Mouse (Mus musculus): ENCODE measurements around the gene Tnrc18. TPM values are rescaled to one million over a fixed set of nuclear protein-coding genes. Genes with fewer than 3 reads are reported as not detected.

Tnrc18 gene
- polyA plus RNA-seq, 1 experiment, result 57.5 TPM

DNA sequence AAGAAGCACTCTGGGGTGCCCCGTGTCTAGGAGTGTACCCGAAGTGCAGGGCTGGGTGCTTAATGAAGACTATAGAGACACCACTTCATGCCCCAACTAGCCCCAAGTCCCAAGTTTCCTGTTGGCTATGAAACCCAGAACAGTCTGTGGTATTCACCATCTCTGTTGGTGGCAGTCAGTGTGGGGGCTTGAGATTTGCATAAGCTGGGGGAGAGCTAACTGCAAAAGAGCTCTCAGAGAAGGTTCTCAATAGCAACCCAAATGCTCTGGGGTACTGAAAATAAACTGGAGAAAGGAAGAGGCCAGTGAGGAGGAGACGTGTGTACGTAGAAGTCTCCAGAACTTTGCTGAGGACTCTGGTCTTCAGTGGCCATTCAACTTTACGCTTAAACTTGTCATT lies 134.9 kb downstream of the Tnrc18 start:
- WGBS, result 84% methylated on average over 5 of the region's 5 CpGs
- no peaks in the 10 kb centered on the region; the same call in 1 of the 2 replicates for H3K4me1 ChIP-seq (ENCODE audit: control insufficient read depth, insufficient read depth, low read length)
- H3K27ac ChIP-seq (ENCODE audit: control insufficient read depth, insufficient read depth, low read depth, low read length, poor library complexity), result no peak overlapping the region
- H3K4me3 ChIP-seq (replicated peaks; ENCODE audit: control insufficient read depth, low read depth, low read length), result no peak overlapping the region
- TF ChIP-seq POLR2A (IDR thresholded peaks at IDR 0.05; ENCODE audit: borderline replicate concordance, control insufficient read depth, low read depth, low read length) (no peak), CTCF (IDR thresholded peaks at IDR 0.05; ENCODE audit: control insufficient read depth, insufficient read depth, low read length) (no peak)

GRCm38 (mm10) chr5:142681911-142682310 lies 135.6 kb downstream of the Tnrc18 start:
- WGBS, result 80% methylated on average over 3 of the region's 3 CpGs
- TF ChIP-seq CTCF (IDR thresholded peaks at IDR 0.05; ENCODE audit: control insufficient read depth, insufficient read depth, low read length), result no peak
- no peak for TF ChIP-seq POLR2A (IDR thresholded peaks at IDR 0.05; ENCODE audit: borderline replicate concordance, control insufficient read depth, low read depth, low read length)
- H3K4me1 ChIP-seq (ENCODE audit: control insufficient read depth, insufficient read depth, low read length), result no peaks in the 10 kb centered on the region; the same call in 1 of the 2 replicates

GRCm38 (mm10) chr5:142679065-142679464 lies 138.4 kb downstream of the Tnrc18 start:
- no peaks in the 10 kb centered on the region; the same call in 1 of the 2 replicates for H3K4me1 ChIP-seq (ENCODE audit: control insufficient read depth, insufficient read depth, low read length)
- no peak for TF ChIP-seq POLR2A (IDR thresholded peaks at IDR 0.05; ENCODE audit: borderline replicate concordance, control insufficient read depth, low read depth, low read length)
- no peak for TF ChIP-seq CTCF (IDR thresholded peaks at IDR 0.05; ENCODE audit: control insufficient read depth, insufficient read depth, low read length)
- H3K27ac ChIP-seq (ENCODE audit: control insufficient read depth, insufficient read depth, low read depth, low read length, poor library complexity), result no peak overlapping the region
- WGBS, result 66% methylated on average over 1 of the region's 1 CpGs
- no peak overlapping the region for H3K4me3 ChIP-seq (replicated peaks; ENCODE audit: control insufficient read depth, low read depth, low read length)

More at GRCm38 (mm10) chr5:142681911-142682310, 135.6 kb downstream of the Tnrc18 start:
- no peak overlapping the region for H3K4me3 ChIP-seq (replicated peaks; ENCODE audit: control insufficient read depth, low read depth, low read length)
- no peak overlapping the region for H3K27ac ChIP-seq (ENCODE audit: control insufficient read depth, insufficient read depth, low read depth, low read length, poor library complexity)

DNA sequence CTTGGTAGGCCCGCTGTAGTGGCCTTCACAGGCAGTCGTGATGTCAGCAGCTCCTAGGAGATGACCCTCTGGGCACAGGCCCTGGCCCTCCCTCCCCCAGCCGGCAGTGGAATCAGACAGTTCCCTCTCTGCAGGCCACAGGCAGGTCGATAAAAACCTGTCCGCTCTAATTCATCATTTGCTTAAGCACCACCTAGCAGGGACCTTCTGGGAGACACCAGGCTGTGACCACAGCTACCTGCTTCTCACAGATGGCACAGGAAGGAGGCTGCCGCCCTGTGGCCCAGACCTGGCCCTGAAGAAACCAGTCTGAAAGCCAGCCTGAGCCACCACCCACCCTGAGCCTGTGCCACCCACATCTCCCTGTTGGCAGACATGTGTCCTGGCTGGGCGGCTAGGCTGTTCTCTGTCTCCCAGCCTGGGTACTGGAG lies 139.3 kb downstream of the Tnrc18 start:
- Histone ChIP-seq H3K4me3 (replicated peaks; ENCODE audit: control insufficient read depth, low read depth, low read length) (no peak overlapping the region), H3K27ac (ENCODE audit: control insufficient read depth, insufficient read depth, low read depth, low read length, poor library complexity) (no peak overlapping the region), H3K4me1 (ENCODE audit: control insufficient read depth, insufficient read depth, low read length) (no peaks in the 10 kb centered on the region; the same call in 1 of the 2 replicates)
- TF ChIP-seq POLR2A (IDR thresholded peaks at IDR 0.05; ENCODE audit: borderline replicate concordance, control insufficient read depth, low read depth, low read length) (no peak), CTCF (IDR thresholded peaks at IDR 0.05; ENCODE audit: control insufficient read depth, insufficient read depth, low read length) (no peak)
- WGBS, result 74% methylated on average over 7 of the region's 7 CpGs

Other genes starting within 250 kb of the Tnrc18 start
- not detected in 2 replicates for gene Mmd2, start 208.9 kb downstream of the Tnrc18 start, polyA plus RNA-seq (2011; ENCODE audit: insufficient read depth, insufficient read length, low replicate concordance, missing spikeins)
- 29.4 and 41.8 TPM in 2 replicates for gene Wipi2, start 190.0 kb downstream of the Tnrc18 start, polyA plus RNA-seq (2011; ENCODE audit: insufficient read depth, insufficient read length, low replicate concordance, missing spikeins)
- gene Slc29a4, start 125.2 kb downstream of the Tnrc18 start, polyA plus RNA-seq (2011; ENCODE audit: insufficient read depth, insufficient read length, low replicate concordance, missing spikeins), result not detected in 2 replicates
- 4.6 and 10.8 TPM in 2 replicates for gene Fbxl18, start 77.8 kb upstream of the Tnrc18 start, polyA plus RNA-seq (2011; ENCODE audit: insufficient read depth, insufficient read length, low replicate concordance, missing spikeins)
- gene Actb, start 89.1 kb upstream of the Tnrc18 start, polyA plus RNA-seq (2011; ENCODE audit: insufficient read depth, insufficient read length, low replicate concordance, missing spikeins), result 3,846 and 7,097 TPM in 2 replicates
- gene Fscn1, start 142.7 kb upstream of the Tnrc18 start, polyA plus RNA-seq (2011; ENCODE audit: insufficient read depth, insufficient read length, low replicate concordance, missing spikeins), result 6.4 and 15.2 TPM in 2 replicates

Measured in bone marrow, adult 2 months (tissue).